Mouse (Mus musculus) C2C12 (cell line): ENCODE results near the gene Trim40.

ENCODE experiments used
- CTCF ChIP-seq: IDR thresholded peaks from one replicate; pipeline ENCODE4 v1.5.1; 2011; ENCODE audit not compliant: control insufficient read depth, insufficient read depth, insufficient read length
- FOSL1 ChIP-seq: IDR thresholded peaks from one replicate; pipeline ENCODE4 v1.8.0; 2011; ENCODE audit warnings: mild to moderate bottlenecking, low read length; ENCODE audit not compliant: poor library complexity, insufficient read depth, severe bottlenecking
- MAX ChIP-seq: IDR thresholded peaks from one replicate; pipeline ENCODE4 v1.6.1; 2011; ENCODE audit warnings: mild to moderate bottlenecking, control low read depth
- MYOD1 ChIP-seq: IDR thresholded peaks from one replicate; pipeline ENCODE4 v1.6.1; 2011; ENCODE audit warnings: low read depth; ENCODE audit not compliant: control insufficient read depth, insufficient read length
- MYOG ChIP-seq: IDR thresholded peaks from one replicate; pipeline ENCODE4 v1.6.1; 2011; ENCODE audit not compliant: control insufficient read depth, insufficient read length; ENCODE audit errors: extremely low read depth
- USF1 ChIP-seq: IDR thresholded peaks from one replicate; pipeline ENCODE4 v1.6.1; 2011; ENCODE audit warnings: low read depth, mild to moderate bottlenecking, control low read depth, moderate library complexity

DNA sequence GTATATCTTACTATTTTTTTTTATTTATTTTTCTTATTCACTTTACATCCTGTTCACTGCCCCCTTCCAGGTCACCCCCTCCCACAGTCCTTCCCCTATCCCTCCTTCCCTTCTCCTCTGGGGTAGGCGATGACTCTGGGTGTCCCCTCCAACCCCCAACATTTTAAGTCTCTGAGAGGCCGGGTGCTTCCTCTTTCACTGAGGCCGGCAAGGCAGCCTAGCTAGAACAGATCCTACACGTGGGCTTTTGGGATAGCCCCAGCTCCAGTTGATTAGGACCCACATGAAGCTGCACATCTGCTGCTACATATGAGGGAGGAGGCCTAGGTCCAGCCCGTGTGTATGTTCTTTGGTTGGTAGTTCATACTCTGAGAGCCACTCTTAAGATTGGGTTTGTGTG is 50.9 kb downstream of the Trim40 start:
- TF ChIP-seq CTCF, result no peak
- no peak for TF ChIP-seq MYOD1
- no peak for TF ChIP-seq USF1
- TF ChIP-seq MAX, result no peak
- no peak for TF ChIP-seq MYOG
- no peak for TF ChIP-seq FOSL1
